Mouse (Mus musculus): ENCODE results near the gene Pard3.

Pard3 gene

DNA sequence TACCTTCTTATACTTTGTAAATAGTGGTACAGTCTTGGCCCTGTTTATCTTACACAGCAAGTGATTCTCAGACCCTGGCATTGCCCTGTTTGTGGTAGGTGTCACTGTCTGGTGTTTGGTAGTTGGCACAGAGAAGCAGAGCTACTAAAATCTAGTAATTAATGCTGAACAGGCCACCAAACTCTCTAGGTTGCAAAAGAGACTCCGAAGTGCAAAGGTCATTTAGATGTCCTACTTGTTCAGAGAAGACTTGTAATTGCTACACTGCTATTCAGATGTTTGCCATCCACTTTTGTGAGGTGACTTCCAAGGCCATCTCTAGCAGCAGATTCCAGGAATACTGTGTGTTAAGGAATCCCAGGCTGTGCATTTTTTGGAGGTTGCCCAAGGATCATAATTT lies 383.7 kb downstream of the Pard3 start:
- DNase-seq, result no peak

- no peak for DNase-seq
These were observed 385.6 kb downstream of the Pard3 start for GRCm38 (mm10) chr8:127449066-127449840.

GRCm38 (mm10) chr8:127450954-127451668 lies 387.4 kb downstream of the Pard3 start:
- DNase-seq, result no peak

DNA sequence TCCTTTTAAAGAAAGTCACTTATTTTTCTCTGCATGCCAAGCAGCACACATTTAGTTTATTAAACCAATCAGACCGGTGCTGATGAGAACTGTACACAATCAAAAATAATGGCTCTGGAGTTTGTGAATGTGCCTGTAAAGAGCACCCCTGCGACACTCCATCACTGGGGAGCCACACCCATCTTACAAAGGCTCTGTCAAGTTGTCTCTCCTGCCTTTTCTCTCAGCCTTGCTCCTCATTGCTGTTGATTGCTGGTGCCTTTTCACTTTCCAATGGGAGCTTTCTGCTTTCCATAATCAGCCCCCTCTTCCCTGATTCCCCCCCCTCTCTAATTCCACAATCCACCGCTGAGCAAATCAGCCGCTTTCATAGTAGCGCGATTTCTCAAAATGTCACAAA lies 388.7 kb downstream of the Pard3 start:
- DNase-seq, result no peak

DNA sequence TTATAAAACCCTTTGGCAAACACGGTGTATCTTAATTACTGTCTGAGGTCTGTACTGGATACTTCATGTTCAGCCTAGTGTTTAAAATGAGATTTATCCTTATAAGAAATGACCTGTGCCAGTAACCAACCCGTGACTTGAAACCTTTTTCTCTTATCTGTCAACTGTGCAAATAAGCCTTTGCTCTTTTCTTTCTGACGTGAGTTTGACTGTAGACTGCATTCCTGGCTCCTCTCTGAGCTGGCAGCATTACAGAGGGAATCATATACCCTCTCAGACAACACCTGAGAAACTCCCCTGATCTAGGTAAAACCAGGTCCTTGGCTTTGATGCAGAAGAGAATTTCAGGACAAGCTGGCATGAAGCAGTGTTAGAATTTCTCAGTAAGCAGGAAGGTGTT lies 394.2 kb downstream of the Pard3 start:
- no peak for DNase-seq

GRCm38 (mm10) chr8:127461173-127461572 lies 397.5 kb downstream of the Pard3 start:
- DNase-seq, result no peak

DNA sequence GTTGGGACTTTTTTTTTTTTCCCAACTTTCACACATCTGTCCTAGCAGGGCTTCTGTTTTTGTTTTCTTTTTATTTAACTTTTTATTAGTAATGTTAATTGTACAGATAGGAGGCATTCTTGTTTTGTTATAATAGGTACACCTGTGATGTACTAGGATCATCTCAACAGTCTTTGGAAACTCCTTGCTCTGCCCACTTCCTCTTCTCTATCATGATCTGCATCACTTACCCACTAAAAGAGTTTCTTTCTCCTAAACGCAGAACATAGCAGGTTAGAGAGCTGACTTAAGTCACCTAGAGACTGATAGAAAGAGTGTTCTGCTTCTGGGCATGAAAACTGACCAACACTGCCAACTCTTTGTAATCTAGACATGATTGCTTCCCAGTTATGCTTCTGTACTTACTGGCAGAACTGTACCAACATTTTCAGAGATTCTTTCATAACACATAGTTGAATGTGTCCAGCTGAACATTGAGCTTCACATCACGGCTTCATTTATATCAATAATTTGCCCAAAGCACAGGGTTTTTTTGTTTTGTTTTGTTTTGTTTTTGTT lies 398.8 kb downstream of the Pard3 start:
- DNase-seq, result no peak

DNA sequence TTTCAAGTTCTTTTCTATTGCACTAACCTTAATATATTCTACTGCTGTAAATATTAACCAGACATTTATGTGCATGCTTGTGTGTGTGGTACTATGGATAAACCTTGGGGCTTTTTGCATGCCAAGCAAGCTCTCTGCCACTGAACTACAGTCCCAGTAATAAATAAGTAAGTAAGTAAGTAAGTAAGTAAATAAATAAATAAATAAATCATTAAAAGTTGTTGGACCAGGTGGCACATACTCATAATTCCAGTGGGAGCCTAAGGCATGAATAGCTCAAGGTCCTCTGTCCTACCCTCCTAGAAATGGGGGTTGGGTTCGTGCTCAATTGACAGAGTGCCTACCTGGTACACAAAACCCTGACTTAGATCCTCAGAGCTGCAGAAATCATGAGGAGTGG lies 400.6 kb downstream of the Pard3 start:
- no peak for DNase-seq

- no peak for DNase-seq
These were observed 408.5 kb downstream of the Pard3 start for GRCm38 (mm10) chr8:127472204-127472603.

DNA sequence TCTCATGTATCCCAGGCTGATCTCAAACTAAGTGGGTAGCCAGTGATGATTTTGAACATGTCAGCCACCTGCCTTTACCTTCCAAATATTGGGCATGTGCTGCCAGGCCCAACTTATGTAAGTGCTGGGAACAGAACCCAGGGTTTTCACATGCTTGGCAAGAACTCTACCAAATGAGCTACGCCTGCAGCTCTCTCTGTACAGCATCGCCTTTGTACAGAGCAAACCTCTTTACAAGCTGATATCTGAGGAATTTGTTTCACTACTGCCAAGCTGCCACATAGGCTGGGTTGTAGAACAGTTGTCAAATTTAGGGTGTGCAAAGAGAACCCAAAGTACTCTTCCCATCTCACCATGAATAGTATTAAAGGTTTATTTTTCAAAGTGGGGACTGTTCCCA lies 416.3 kb downstream of the Pard3 start:
- no peak for DNase-seq

- no peak for DNase-seq
These were observed 421.9 kb downstream of the Pard3 start for GRCm38 (mm10) chr8:127485618-127486017.

- DNase-seq, result no peak
These were observed 428.3 kb downstream of the Pard3 start for GRCm38 (mm10) chr8:127491963-127492362.

DNA sequence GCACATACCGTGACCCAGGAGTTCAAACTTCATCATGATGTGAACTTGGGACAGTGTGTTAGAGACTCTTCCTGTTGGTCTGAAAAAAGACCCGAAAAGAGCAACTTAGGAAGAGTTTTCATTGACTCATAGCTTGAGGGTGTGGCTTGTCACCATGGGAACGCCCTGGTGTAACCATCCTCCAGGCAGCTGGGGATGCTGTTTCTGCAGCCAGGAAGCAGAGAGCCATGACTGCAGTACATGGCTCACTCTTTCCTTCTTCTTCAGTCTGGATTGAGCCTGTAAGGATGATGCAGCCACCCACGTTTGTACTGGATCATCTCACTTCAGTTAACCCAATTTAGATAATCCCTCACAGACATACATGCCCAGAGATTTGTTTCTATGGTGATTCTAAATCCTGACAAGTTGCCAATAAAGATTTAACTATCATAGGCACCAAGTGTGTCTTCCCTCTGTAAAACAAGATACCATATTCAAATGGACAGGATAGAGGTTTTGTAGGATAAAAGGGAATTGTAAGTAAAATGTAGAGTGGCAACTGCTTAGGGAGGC lies 431.6 kb downstream of the Pard3 start:
- no peak for DNase-seq

DNA sequence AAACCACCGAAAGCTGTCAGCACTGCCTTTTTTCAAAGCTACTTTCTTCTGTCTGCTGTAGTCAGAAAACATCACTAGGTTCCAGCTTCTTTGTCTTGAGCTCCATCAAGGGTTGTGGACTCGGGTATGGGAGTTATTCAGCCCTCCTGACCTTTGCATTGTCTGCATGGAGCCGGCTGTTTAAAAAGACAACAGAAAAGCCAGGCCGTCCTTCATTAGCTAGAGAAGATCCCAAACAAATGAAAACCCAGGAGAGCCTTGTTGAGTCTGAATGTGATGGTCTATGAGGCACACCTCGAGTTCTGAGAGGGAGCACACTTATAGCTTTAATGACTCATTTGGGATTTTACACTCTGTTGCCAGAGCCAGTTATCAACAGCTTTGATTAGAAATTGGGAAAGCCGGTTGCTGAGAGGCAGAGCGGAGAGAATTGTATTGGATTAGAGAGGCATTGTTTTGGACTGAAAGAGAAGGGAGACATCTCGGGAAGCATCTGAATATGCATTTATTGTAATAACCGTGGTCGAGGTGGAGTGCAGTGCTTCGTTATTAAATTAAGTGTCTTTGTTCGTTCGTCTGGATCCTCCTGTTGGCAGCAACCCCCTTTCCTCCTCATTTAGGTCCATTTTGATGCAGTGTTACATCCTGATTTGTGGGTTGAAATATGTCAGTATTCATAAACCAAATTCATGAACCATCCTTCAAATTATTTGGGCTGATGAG lies 435.5 kb downstream of the Pard3 start:
- no peak for DNase-seq

DNA sequence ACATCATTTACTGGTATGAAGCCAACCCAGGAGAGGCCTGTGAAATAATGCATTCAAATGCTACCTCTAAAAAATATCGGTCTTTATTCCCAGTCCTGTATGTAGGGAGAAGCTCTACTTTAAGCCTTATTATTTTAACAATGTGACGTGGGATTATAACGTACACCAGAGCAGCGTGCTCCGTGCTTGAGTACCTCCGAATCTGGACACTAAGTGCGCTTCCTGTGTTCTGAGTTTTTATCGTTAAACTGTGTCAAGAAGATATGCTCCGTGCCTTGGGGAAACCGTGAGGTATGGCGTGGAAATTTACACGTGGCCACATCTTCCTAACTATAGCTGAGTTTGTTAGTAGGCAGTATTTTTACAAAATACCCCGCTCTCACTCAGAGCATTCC lies 436.0 kb downstream of the Pard3 start:
- no peak for DNase-seq

DNA sequence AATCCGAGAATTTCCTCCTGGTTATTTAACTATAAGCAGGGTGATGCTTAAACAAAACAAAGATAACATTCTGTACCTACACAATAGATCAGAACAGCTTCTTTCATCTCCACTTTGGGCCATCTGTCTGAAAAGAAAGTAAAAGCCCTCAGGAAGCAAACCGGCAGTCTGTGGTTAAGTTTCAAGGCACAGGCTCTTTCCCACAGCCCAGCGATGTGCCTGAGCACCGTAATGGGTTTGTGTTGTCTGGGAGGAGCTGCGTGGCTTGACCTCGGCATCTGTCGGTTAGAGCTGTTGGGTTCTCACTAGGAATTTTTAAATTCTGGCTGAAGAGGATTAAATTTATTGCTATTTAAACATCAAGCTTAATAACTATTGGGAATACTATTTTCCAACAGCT lies 436.5 kb downstream of the Pard3 start:
- DNase-seq, result no peak

- DNase-seq, result no peak
These were observed 438.1 kb downstream of the Pard3 start for GRCm38 (mm10) chr8:127501756-127502155.

DNA sequence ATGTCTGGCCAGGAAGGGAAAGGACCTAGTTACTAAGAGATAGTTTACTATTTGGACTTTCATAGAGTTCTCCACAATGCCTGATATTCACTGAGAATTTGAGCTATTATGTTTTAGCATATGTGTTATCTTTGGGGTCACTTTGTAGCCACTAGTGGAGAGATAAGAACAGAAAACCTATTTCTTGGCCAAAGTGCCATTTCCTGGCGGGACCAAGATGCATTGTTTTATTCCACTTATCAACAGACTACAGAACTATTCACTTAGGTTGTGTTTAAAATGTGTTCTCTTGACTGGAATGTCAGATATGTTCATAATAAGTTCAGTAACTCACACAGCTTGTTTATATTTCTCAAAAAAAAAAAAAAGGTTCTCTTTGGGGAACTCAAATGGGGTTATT lies 441.6 kb downstream of the Pard3 start:
- no peak for DNase-seq

GRCm38 (mm10) chr8:127506336-127506735 lies 442.6 kb downstream of the Pard3 start:
- no peak for DNase-seq

DNA sequence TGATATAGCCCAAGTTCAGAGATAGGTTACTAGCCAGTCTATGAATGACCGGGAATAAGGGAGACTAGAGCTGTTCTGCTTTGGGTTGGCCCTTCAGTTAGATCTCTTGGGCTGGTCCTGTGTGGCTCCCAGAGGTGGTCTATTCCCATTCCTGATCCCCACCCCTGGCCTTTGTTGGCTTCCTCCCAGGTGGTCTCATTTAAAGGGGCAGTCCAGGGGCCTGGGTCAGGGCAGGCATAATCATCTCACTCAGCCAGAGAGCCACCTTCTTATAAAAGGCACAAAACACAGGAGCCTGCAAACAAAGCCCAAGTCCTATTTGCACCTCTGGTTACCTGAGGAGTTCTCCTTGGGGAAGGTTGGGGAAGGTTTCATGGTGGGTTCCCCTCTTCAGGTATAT lies 447.6 kb downstream of the Pard3 start:
- no peak for DNase-seq

DNA sequence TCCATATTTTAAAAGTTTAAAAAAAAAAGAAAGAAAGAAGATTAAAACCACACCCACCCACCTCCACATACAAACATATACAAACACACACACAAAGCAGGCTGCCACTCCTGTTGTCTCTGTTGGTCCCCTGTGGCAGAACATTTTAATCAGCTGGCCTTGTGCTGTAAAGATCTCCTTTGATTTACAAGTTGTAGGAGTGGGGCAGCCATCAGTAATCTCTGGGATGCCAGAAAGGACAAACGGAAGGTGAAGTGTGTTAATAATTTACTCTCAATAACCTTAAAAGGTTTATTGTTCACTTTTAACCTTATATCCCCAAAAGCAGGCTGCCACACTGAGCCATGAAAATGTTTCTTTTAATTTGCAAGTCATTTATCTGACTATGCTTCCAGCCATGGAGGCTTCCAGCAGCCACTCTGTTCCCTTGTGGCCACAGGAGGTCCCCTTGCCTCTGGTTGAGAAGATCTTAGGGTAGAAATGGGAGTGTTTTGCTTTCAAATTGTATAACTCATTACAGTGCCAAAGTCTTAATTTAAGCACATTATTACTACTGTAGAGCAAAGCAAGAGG lies 448.4 kb downstream of the Pard3 start:
- DNase-seq, result no peak

GRCm38 (mm10) chr8:127512580-127512979 lies 448.9 kb downstream of the Pard3 start:
- no peak for DNase-seq

All from lung, postnatal 14 days (tissue).